Mouse (Mus musculus) monocyte, adult 5-6 weeks (primary cell): ENCODE results near the gene Prm1. TPM values are rescaled to one million over a fixed set of nuclear protein-coding genes. Genes with fewer than 3 reads are reported as not detected.
"Not testable (repeated sequence)": the region's sequence is repeated elsewhere in the genome, so short reads cannot be mapped to it uniquely, and the experiment has no call there.

Experiments
- ATAC-seq: fragments of 153-309, 156-312 bp; replicated peaks from 2 replicates; pipeline ENCODE4 v1.8.0; 2017; ENCODE audit warnings: mild to moderate bottlenecking; ENCODE audit not compliant: low TSS enrichment, insufficient number of reproducible peaks, severe bottlenecking, poor library complexity, low FRiP score
- total RNA-seq: library from RNA; stranded (forward); fragments of 200-1000, 200-491, 200-594 nt; gene quantifications from 3 replicates; pipeline ENCODE4 v1.2.3, GENCODE M21; 2017

Gene Prm1
- 1.5 to 7.7 TPM in 2 of 3 replicates, not detected in the other for total RNA-seq

GRCm38 (mm10) chr16:10805789-10806527, at the start of gene Prm1:
Prm1 (minus strand) TSS chr16:10805839.
- ATAC-seq: no peak

GRCm38 (mm10) chr16:10852216-10852615, 46.6 kb upstream of the Prm1 start:
- ATAC-seq: not testable (repeated sequence)

GRCm38 (mm10) chr16:10850905-10851304, 45.3 kb upstream of the Prm1 start:
- ATAC-seq: no peak

GRCm38 (mm10) chr16:10849965-10850861, 44.6 kb upstream of the Prm1 start:
- ATAC-seq: no peak

GRCm38 (mm10) chr16:10846503-10846902, 40.9 kb upstream of the Prm1 start:
- peak; percentile 54; the same call in 1 of the 2 replicates for ATAC-seq

GRCm38 (mm10) chr16:10845952-10846351, 40.3 kb upstream of the Prm1 start:
- no peak for ATAC-seq

GRCm38 (mm10) chr16:10844319-10844670, 38.7 kb upstream of the Prm1 start:
- peak; percentile 29; the same call in 1 of the 2 replicates for ATAC-seq

GRCm38 (mm10) chr16:10843486-10844318, 38.1 kb upstream of the Prm1 start:
- peak; percentile 71 for ATAC-seq

- no peak for ATAC-seq
These were observed 36.7 kb upstream of the Prm1 start for GRCm38 (mm10) chr16:10842282-10842855.

- ATAC-seq: no peak
These were observed 34.4 kb upstream of the Prm1 start for GRCm38 (mm10) chr16:10840018-10840417.

GRCm38 (mm10) chr16:10838487-10839245, 33.0 kb upstream of the Prm1 start:
- peak; percentile 76 for ATAC-seq

GRCm38 (mm10) chr16:10837903-10838302, 32.3 kb upstream of the Prm1 start:
- 0 out of 2 replicates have a peak, but pooled peaks have one; percentile 7 for ATAC-seq

GRCm38 (mm10) chr16:10837250-10837649, 31.6 kb upstream of the Prm1 start:
- ATAC-seq: no peak

GRCm38 (mm10) chr16:10836388-10836787, 30.7 kb upstream of the Prm1 start:
- ATAC-seq: no peak

- ATAC-seq: peak; percentile 58
These were observed 29.4 kb upstream of the Prm1 start, which contains the start of gene Rmi2 for GRCm38 (mm10) chr16:10834911-10835587. Rmi2 (plus strand) TSS chr16:10835059.

- ATAC-seq: no peak
These were observed 28.9 kb upstream of the Prm1 start for GRCm38 (mm10) chr16:10834542-10834910.

- ATAC-seq: no peak
These were observed 22.8 kb upstream of the Prm1 start for GRCm38 (mm10) chr16:10828461-10828805.
